Mouse (Mus musculus): ENCODE measurements around the gene Slc12a1.

Gene Slc12a1

DNA sequence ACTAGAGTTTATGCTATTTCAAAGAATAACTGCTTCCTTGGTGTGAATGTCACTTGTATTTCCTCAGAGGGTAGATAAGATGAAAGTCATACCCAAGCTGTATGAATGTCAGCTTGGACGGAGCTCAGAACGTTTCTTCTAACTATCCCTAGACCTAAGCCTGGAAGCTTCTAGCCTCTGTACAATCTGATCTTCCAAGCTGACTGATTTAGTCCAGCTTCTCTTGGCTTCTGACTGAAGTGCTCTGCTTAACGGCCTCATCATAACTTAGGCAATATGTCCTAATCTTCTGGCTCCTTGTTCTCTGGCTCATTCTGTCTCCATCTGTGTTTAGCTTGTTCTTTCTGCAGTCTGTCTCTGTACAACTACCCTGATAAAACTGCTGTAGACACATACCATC is 102.3 kb downstream of the Slc12a1 start:
- no peak for DNase-seq (ENCODE audit: low read depth, low spot score)

DNA sequence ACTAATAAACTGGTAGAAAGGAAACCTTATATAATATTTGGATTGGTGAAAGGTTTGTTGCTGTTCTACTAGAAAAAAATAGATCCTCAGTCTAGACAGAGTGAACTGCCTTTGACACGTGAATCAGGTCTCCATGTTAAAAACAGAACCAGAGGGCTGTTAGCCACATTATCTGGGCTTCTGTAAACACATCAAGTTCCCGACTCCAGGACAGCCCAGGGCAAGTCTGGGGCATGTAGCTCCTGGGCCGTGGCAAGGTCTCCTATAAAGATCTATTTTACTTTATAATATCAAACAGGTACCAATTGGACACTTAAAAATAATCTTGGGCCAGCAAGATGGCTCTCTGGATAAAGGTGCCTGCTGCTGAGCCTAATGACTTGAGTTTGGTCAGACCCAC is 103.6 kb downstream of the Slc12a1 start:
- no peak for DNase-seq (ENCODE audit: low read depth, low spot score)

DNA sequence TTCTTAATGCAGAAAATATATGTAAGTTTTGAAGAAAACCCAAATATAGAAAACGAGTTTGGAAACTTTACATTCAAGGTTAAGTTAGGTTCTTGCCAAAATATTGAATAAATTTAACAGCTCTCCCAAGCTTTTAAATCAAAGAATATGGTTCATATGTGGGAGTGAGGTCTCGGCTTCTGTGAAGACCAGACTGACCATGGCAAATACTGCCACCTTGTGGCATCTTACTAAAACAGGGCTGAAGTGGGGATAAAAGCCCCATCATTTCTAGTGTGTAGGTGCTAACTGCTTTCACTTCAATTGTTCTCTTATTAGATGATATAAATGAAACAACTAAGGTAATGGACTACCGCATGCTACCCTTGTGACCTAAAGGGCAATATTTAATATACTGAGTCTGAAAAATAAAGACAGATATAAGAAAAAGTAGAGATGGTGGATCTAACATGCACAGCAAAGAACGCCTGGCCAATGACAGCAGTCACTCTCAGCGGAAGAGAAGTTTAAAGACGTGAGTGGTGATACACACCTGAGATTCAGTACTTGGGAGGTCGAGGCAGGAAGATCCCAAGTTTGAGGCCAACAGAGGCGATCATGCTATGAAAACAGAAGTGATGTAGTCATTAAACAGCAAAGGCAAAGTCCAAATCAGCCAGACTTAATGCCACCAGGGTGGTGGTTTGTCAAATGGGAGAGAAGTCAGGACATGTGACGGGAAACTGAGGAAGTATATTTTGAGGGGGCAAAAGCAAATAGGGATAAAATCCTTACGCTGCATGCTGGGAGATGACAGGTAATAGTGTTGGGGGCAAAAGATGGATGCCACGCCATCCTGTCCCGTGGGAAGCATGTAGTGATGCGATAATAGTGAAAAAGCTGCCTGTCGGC is 107.2 kb downstream of the Slc12a1 start:
- DNase-seq (ENCODE audit: low read depth, low spot score): peak; percentile 46

- no peak for DNase-seq (ENCODE audit: low read depth, low spot score)
Measured at GRCm38 (mm10) chr2:125260326-125260725, 108.0 kb downstream of the Slc12a1 start.

GRCm38 (mm10) chr2:125263056-125263455 is 110.8 kb downstream of the Slc12a1 start:
- DNase-seq (ENCODE audit: low read depth, low spot score): peak; percentile 23

DNA sequence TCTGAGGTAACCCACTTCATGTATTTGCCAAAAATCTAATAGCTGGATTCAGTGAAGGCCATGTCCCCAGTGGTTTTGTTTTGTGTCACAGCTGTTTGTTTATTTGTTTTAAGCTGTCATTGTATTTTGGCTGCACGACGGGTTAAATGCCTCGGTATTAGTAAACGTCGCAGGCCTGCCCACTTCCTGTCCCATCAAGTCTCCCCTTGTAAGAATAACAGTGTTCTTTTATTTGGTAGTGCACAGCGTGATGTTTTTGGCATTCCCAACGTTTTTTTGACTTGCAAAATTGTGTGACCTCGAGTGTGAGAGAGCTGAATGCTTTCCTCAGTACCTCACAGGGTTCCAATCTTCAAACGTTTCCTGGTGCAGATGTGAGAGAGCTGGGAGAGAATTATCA is 111.4 kb downstream of the Slc12a1 start:
- DNase-seq (ENCODE audit: low read depth, low spot score): no peak

DNA sequence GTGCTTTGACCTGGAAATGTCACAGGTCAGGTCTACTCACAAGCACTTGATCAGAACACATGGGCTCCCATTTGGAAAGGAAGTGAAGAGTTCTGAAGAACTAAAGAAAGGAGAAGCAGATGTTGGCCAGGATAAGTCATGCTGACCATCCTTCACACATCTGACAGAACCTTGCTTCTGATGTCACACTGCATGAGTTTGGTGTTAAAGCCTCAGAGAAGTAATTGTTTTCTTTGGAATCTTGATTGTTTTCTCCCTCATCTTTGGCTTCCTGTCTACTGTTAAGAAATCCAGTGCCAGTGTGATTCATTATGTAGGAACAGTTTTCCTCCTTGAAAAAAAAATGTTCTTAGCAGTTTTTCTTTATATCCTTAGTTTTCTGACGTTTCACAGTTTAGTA is 116.6 kb downstream of the Slc12a1 start:
- no peak for DNase-seq (ENCODE audit: low read depth, low spot score)

DNA sequence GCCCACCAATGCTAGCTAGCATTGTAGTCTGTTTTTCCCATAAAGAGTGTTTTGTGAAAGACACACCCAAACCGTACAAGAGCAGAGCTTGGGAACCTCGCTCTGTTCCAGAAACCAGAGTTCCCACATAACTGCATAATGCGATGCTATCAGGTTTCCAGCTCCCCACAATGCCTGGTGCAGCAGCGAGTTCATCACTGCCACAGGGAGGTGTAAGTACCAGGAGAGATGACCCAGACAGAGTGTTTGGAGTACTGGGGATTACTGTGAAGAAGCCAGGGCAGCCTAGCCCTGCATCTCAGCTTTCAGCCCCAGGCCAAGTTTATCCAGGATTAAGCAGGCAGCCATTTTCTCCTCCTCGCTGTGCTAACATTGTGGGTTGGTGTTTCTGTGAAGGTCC is 123.3 kb downstream of the Slc12a1 start:
- no peak for DNase-seq (ENCODE audit: low read depth, low spot score)

- no peak for DNase-seq (ENCODE audit: low read depth, low spot score)
Measured at GRCm38 (mm10) chr2:125276692-125277091, 124.4 kb downstream of the Slc12a1 start.

DNA sequence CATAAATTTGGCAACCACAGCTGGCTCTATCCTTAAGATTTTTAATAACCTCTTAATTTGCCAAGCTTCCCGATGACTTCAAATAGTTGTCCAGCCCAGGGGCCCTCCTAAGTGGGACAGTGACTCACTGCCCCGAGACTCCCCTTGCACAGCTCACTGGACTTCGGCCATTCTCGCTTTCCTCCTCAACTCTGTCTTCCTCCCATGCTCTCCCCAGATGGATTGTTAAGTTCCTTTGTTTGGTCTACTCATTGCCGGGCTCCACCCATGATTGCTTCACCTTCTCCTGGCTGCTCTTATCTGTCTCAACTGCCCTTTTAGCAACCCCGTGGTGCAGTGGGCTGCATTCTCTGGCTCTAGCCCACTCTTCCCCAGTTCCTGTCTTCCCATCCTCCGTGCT is 126.2 kb downstream of the Slc12a1 start:
- no peak for DNase-seq (ENCODE audit: low read depth, low spot score)
